Mouse (Mus musculus): ENCODE data around the gene Mtmr6.

GRCm38 (mm10) chr14:60257851-60258250 lies 7.2 kb upstream of the Mtmr6 start:
- TF ChIP-seq POLR2A (IDR thresholded peaks at IDR 0.05; ENCODE audit: insufficient read depth, low read length) (no peak), CTCF (IDR thresholded peaks at IDR 0.05; ENCODE audit: low read depth, low read length) (no peak)
